ENCODE assay signal across 21 mouse cellular contexts in genomic region chr15:101522556-101523232, GRCm38 (mm10). TPM values are rescaled to one million over a fixed set of nuclear protein-coding genes. Genes with fewer than 3 reads are reported as not detected.
DNase-seq lines count a peak whose midpoint lies in the region; ATAC-seq lines count a peak whose summit lies in the region.
"Had no signal": no experiment of that assay in that cellular context is flagged by ENCODE, and none has a peak within 500 bp of the region (broad histone marks: within the 10 kb centered on the region; RNA-seq: fewer than 3 reads in every experiment).

No protein-coding gene starts in this region.

- no peak overlapping the region for H3K4me2 ChIP-seq in embryonic facial prominence, embryonic 14.5 days (ENCODE audit: low read depth, low read length)
- no peak overlapping the region for H3K4me2 ChIP-seq in hindbrain, embryonic 11.5 days (replicated peaks; ENCODE audit: low read depth, low read length)
- H3K4me2 ChIP-seq: embryonic facial prominence, embryonic 13.5 days; limb, embryonic 15.5 days; stomach, embryonic 15.5 days had no signal

- no peaks in the 10 kb centered on the region for H3K9me3 ChIP-seq in embryonic facial prominence, embryonic 14.5 days (ENCODE audit: control insufficient read depth, low read length)
- no peaks in the 10 kb centered on the region for H3K9me3 ChIP-seq in embryonic facial prominence, embryonic 10.5 days
- no peaks in the 10 kb centered on the region for H3K9me3 ChIP-seq in hindbrain, embryonic 11.5 days (ENCODE audit: control insufficient read depth, low read length)
- H3K9me3 ChIP-seq: embryonic facial prominence, embryonic 13.5 days; forebrain, embryonic 10.5 days; limb, embryonic 15.5 days; stomach, embryonic 15.5 days had no signal

- H3K36me3 ChIP-seq in embryonic facial prominence, embryonic 14.5 days (ENCODE audit: control insufficient read depth, insufficient read depth, low read length): no peaks in the 10 kb centered on the region
- H3K36me3 ChIP-seq in embryonic facial prominence, embryonic 10.5 days (replicated peaks): no peaks in the 10 kb centered on the region
- H3K36me3 ChIP-seq in hindbrain, embryonic 11.5 days (ENCODE audit: control insufficient read depth, insufficient read depth, low read length): no peaks in the 10 kb centered on the region
- H3K36me3 ChIP-seq: embryonic facial prominence, embryonic 13.5 days; forebrain, embryonic 10.5 days; limb, embryonic 15.5 days; stomach, embryonic 15.5 days had no signal

- H3K4me3 ChIP-seq in embryonic facial prominence, embryonic 14.5 days (ENCODE audit: low read depth, low read length): no peak overlapping the region
- H3K4me3 ChIP-seq in embryonic facial prominence, embryonic 10.5 days: no peak overlapping the region
- no peak overlapping the region for H3K4me3 ChIP-seq in hindbrain, embryonic 11.5 days (ENCODE audit: low read depth, low read length)
- H3K4me3 ChIP-seq: embryonic facial prominence, embryonic 13.5 days; forebrain, embryonic 10.5 days; layer of hippocampus, adult 2 months; limb, embryonic 15.5 days; stomach, embryonic 15.5 days had no signal

- DNase-seq in embryonic facial prominence, embryonic 14.5 days (ENCODE audit: low spot score): no peak
- DNase-seq in embryonic facial prominence, embryonic 10.5 days (ENCODE audit: low spot score): no peak
- DNase-seq in lung, adult 18-20 months: peak; percentile 9 to 23
- no peak for DNase-seq in lung, postnatal 4 days
- DNase-seq in kidney, postnatal 36 days: peak; percentile 51 to 61
- DNase-seq in hindbrain, embryonic 11.5 days (ENCODE audit: low spot score): no peak
- DNase-seq: cerebellum, adult 9-10 months; forebrain, postnatal 0 days; layer of hippocampus, postnatal 36 days; liver, postnatal 0 days; right cerebral cortex, postnatal 14 days; thymus, postnatal 14 days had no signal

- no peak for ATAC-seq in embryonic facial prominence, embryonic 14.5 days (ENCODE audit: low read depth)
- no peak for ATAC-seq in frontal cortex, adult (ENCODE audit: low TSS enrichment)
- no peak for ATAC-seq in hindbrain, embryonic 11.5 days (ENCODE audit: low FRiP score)
- ATAC-seq: forebrain, postnatal 0 days; liver, postnatal 0 days had no signal

- H3K9ac ChIP-seq in embryonic facial prominence, embryonic 14.5 days (ENCODE audit: low read depth, low read length): no peak overlapping the region
- no peak overlapping the region for H3K9ac ChIP-seq in hindbrain, embryonic 11.5 days (ENCODE audit: low read depth, low read length)
- H3K9ac ChIP-seq: embryonic facial prominence, embryonic 13.5 days; forebrain, postnatal 0 days; limb, embryonic 15.5 days; liver, postnatal 0 days; stomach, embryonic 15.5 days had no signal

- no peaks in the 10 kb centered on the region for H3K27me3 ChIP-seq in embryonic facial prominence, embryonic 14.5 days (replicated peaks; ENCODE audit: control insufficient read depth, insufficient read depth, low read length)
- H3K27me3 ChIP-seq in embryonic facial prominence, embryonic 10.5 days (replicated peaks; ENCODE audit: low read depth, poor library complexity, severe bottlenecking): peaks cover 7% of the 10 kb centered on the region; the same call in 1 of the 2 replicates
- H3K27me3 ChIP-seq in hindbrain, embryonic 11.5 days (ENCODE audit: control insufficient read depth, insufficient read depth, low read length): no peaks in the 10 kb centered on the region
- H3K27me3 ChIP-seq: stomach, embryonic 15.5 days had no signal

- peak overlapping the region; percentile 39; the same call in 1 of the 2 replicates for H3K27ac ChIP-seq in embryonic facial prominence, embryonic 14.5 days (replicated peaks; ENCODE audit: low read depth, low read length)
- H3K27ac ChIP-seq in embryonic facial prominence, embryonic 10.5 days (replicated peaks): no peak overlapping the region
- no peak overlapping the region for H3K27ac ChIP-seq in hindbrain, embryonic 11.5 days (ENCODE audit: low read depth, low read length)
- H3K27ac ChIP-seq: embryonic facial prominence, embryonic 13.5 days; forebrain, embryonic 10.5 days; layer of hippocampus, adult 2 months; limb, embryonic 15.5 days; stomach, embryonic 15.5 days had no signal

- H3K4me1 ChIP-seq in embryonic facial prominence, embryonic 14.5 days (ENCODE audit: control insufficient read depth, insufficient read depth, low read length): no peaks in the 10 kb centered on the region
- H3K4me1 ChIP-seq in embryonic facial prominence, embryonic 10.5 days: peaks cover 5% of the 10 kb centered on the region; the same call in 1 of the 2 replicates
- no peaks in the 10 kb centered on the region for H3K4me1 ChIP-seq in hindbrain, embryonic 11.5 days (replicated peaks; ENCODE audit: control insufficient read depth, insufficient read depth, low read length)
- H3K4me1 ChIP-seq: embryonic facial prominence, embryonic 13.5 days; limb, embryonic 15.5 days; stomach, embryonic 15.5 days had no signal

- WGBS in embryonic facial prominence, embryonic 14.5 days: 66% methylated on average over 4 of the region's 4 CpGs
- 73% methylated on average over 4 of the region's 4 CpGs for WGBS in embryonic facial prominence, embryonic 10.5 days
- 81% methylated on average over 4 of the region's 4 CpGs for WGBS in hindbrain, embryonic 11.5 days

RNA-seq across cellular contexts. Expression of gene Gm49425, which starts 5.6 kb away (rescaled TPM):
- polyA plus RNA-seq in embryonic facial prominence, embryonic 14.5 days (2014; fragmentation: Nextera tagmentation; extraction: Ambion mirVana): 1.6 and 1.8 TPM in 2 replicates
- not detected in 2 replicates for polyA plus RNA-seq in embryonic facial prominence, embryonic 10.5 days (2016; fragmentation: Nextera tagmentation; extraction: Ambion mirVana)
- not detected in 2 replicates for polyA plus RNA-seq in hindbrain, embryonic 11.5 days (2014; fragmentation: Nextera tagmentation; extraction: Ambion mirVana)
- polyA plus RNA-seq: cortical plate, adult 2 months; embryonic facial prominence, embryonic 13.5 days; forebrain, embryonic 10.5 days; forebrain, postnatal 0 days; heart, embryonic 16.5 days; liver, postnatal 0 days; midbrain, postnatal 0 days; stomach, embryonic 15.5 days had no signal

RNA-seq across cellular contexts. Expression of gene Krt84, which starts 9.9 kb away (rescaled TPM):
- not detected in 2 replicates for polyA plus RNA-seq in embryonic facial prominence, embryonic 14.5 days (2014; fragmentation: Nextera tagmentation; extraction: Ambion mirVana)
- polyA plus RNA-seq in embryonic facial prominence, embryonic 10.5 days (2016; fragmentation: Nextera tagmentation; extraction: Ambion mirVana): not detected in 2 replicates
- not detected in 2 replicates for polyA plus RNA-seq in hindbrain, embryonic 11.5 days (2014; fragmentation: Nextera tagmentation; extraction: Ambion mirVana)
- polyA plus RNA-seq: cortical plate, adult 2 months; embryonic facial prominence, embryonic 13.5 days; forebrain, embryonic 10.5 days; forebrain, postnatal 0 days; heart, embryonic 16.5 days; liver, postnatal 0 days; midbrain, postnatal 0 days; stomach, embryonic 15.5 days had no signal

RNA-seq across cellular contexts. Expression of gene Krt82, which starts 27.8 kb away (rescaled TPM):
- polyA plus RNA-seq in embryonic facial prominence, embryonic 14.5 days (2014; fragmentation: Nextera tagmentation; extraction: Ambion mirVana): 0.09 and 0.10 TPM in 2 replicates
- not detected in 2 replicates for polyA plus RNA-seq in embryonic facial prominence, embryonic 10.5 days (2016; fragmentation: Nextera tagmentation; extraction: Ambion mirVana)
- polyA plus RNA-seq in hindbrain, embryonic 11.5 days (2014; fragmentation: Nextera tagmentation; extraction: Ambion mirVana): not detected in 2 replicates
- polyA plus RNA-seq: cortical plate, adult 2 months; embryonic facial prominence, embryonic 13.5 days; forebrain, embryonic 10.5 days; forebrain, postnatal 0 days; heart, embryonic 16.5 days; limb, embryonic 15.5 days; liver, postnatal 0 days; midbrain, postnatal 0 days; stomach, embryonic 15.5 days had no signal

RNA-seq across cellular contexts. Expression of gene Krt83, which starts 31.4 kb away (rescaled TPM):
- polyA plus RNA-seq in embryonic facial prominence, embryonic 14.5 days (2014; fragmentation: Nextera tagmentation; extraction: Ambion mirVana): 0.26 TPM in 1 of 2 replicates, not detected in the other
- not detected in 2 replicates for polyA plus RNA-seq in embryonic facial prominence, embryonic 10.5 days (2016; fragmentation: Nextera tagmentation; extraction: Ambion mirVana)
- not detected in 2 replicates for polyA plus RNA-seq in hindbrain, embryonic 11.5 days (2014; fragmentation: Nextera tagmentation; extraction: Ambion mirVana)
- polyA plus RNA-seq: cortical plate, adult 2 months; embryonic facial prominence, embryonic 13.5 days; forebrain, embryonic 10.5 days; forebrain, postnatal 0 days; midbrain, postnatal 0 days had no signal

RNA-seq across cellular contexts. Expression of gene Krt90, which starts 40.1 kb away (rescaled TPM):
- polyA plus RNA-seq in embryonic facial prominence, embryonic 14.5 days (2014; fragmentation: Nextera tagmentation; extraction: Ambion mirVana): 0.31 and 0.50 TPM in 2 replicates
- polyA plus RNA-seq in embryonic facial prominence, embryonic 10.5 days (2016; fragmentation: Nextera tagmentation; extraction: Ambion mirVana): 0.24 and 0.50 TPM in 2 replicates
- polyA plus RNA-seq in hindbrain, embryonic 11.5 days (2014; fragmentation: Nextera tagmentation; extraction: Ambion mirVana): 0.07 and 0.42 TPM in 2 replicates
- polyA plus RNA-seq: cortical plate, adult 2 months; heart, embryonic 16.5 days; liver, postnatal 0 days had no signal

Comparison
In these comparisons a context has a peak if more than half of its experiments do, and no peak if none do; other contexts are left out.
1. DNase-seq: peak in lung, adult 18-20 months (2 of 2) and kidney, postnatal 36 days (2 of 2); none in embryonic facial prominence, embryonic 14.5 days (single experiment), embryonic facial prominence, embryonic 10.5 days (single experiment), lung, postnatal 4 days (0 of 2) and hindbrain, embryonic 11.5 days (single experiment).